Mouse (Mus musculus) adrenal gland, adult 2 months (tissue): ENCODE measurements at regions not wholly inside any gene's neighbourhood (a gene's known extent, or its start where the extent isn't known, plus 50 kb on each side); places are given as distances from the start of the nearest gene placed in this dataset.

ENCODE experiments used
- DNase-seq: peaks from one replicate; pipeline ENCODE4 v3.0.0; 2021

- no peak for DNase-seq
Observed at GRCm38 (mm10) chr1:35429471-35429870, 579.7 kb downstream of the Plekhb2 start.

GRCm38 (mm10) chr1:35435721-35436120, 585.9 kb downstream of the Plekhb2 start:
- no peak for DNase-seq

- no peak for DNase-seq
Observed at GRCm38 (mm10) chr1:35447345-35447744, 597.6 kb downstream of the Plekhb2 start.

- no peak for DNase-seq
Observed at GRCm38 (mm10) chr1:35452441-35453107, 602.8 kb downstream of the Plekhb2 start.

- DNase-seq, result no peak
Observed at GRCm38 (mm10) chr1:35457591-35457990, 607.8 kb downstream of the Plekhb2 start.

- no peak for DNase-seq
Observed at GRCm38 (mm10) chr1:35465081-35465480, 603.1 kb upstream of the Hs6st1 start.

- DNase-seq, result no peak
Observed at GRCm38 (mm10) chr1:35469185-35469753, 598.9 kb upstream of the Hs6st1 start.

GRCm38 (mm10) chr1:35478262-35478661, 589.9 kb upstream of the Hs6st1 start:
- no peak for DNase-seq

- DNase-seq, result peak; percentile 1
Observed at GRCm38 (mm10) chr1:35495963-35496362, 572.2 kb upstream of the Hs6st1 start.

- DNase-seq, result no peak
Observed at GRCm38 (mm10) chr1:35522951-35523350, 545.2 kb upstream of the Hs6st1 start.

- DNase-seq, result peak; percentile 9
Observed at GRCm38 (mm10) chr1:35523790-35524362, 544.3 kb upstream of the Hs6st1 start.

- DNase-seq, result no peak
Observed at GRCm38 (mm10) chr1:35524788-35525187, 543.4 kb upstream of the Hs6st1 start.

GRCm38 (mm10) chr1:35527750-35528476, 540.3 kb upstream of the Hs6st1 start:
- no peak for DNase-seq

GRCm38 (mm10) chr1:35535470-35535869, 532.7 kb upstream of the Hs6st1 start:
- no peak for DNase-seq

- no peak for DNase-seq
Observed at GRCm38 (mm10) chr1:35536276-35536675, 531.9 kb upstream of the Hs6st1 start.

GRCm38 (mm10) chr1:35548845-35549244, 519.4 kb upstream of the Hs6st1 start:
- DNase-seq, result no peak

GRCm38 (mm10) chr1:35551503-35551902, 516.7 kb upstream of the Hs6st1 start:
- no peak for DNase-seq

- no peak for DNase-seq
Observed at GRCm38 (mm10) chr1:35562786-35563185, 505.4 kb upstream of the Hs6st1 start.

GRCm38 (mm10) chr1:35575203-35575602, 493.0 kb upstream of the Hs6st1 start:
- no peak for DNase-seq

- no peak for DNase-seq
Observed at GRCm38 (mm10) chr1:35579392-35579791, 488.8 kb upstream of the Hs6st1 start.

- no peak for DNase-seq
Observed at GRCm38 (mm10) chr1:35579992-35580391, 488.2 kb upstream of the Hs6st1 start.

- no peak for DNase-seq
Observed at GRCm38 (mm10) chr1:35580474-35580873, 487.7 kb upstream of the Hs6st1 start.

GRCm38 (mm10) chr1:35587900-35588299, 480.3 kb upstream of the Hs6st1 start:
- DNase-seq, result no peak
